15 mouse cellular contexts compared by ENCODE assay signal in the genomic region with DNA sequence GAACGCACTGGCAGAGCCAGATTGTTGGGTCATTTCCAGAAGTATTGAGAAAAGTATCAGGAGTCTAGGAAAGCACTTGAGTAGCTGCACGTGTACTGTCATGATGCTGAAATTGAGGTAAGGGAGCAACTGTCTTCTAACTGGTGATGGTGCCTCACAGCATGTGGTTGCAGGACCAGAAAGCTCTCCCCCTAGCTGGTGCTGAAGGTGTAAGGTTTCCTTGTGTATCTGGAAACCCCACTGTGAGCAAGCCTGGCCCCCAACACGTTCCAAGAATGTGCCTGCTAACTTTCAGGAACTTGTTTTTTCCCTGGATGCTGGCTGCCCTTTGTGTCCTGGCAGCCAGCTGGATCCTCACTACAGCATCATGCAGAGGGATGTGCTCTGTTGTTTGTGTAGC. TPM values are rescaled to one million over a fixed set of nuclear protein-coding genes. Genes with fewer than 3 reads are reported as not detected.
A peak's percentile ranks its signal among the peaks of the same experiment; 100 is the strongest.
DNase-seq lines count a peak whose midpoint lies in the region; ATAC-seq and TF ChIP-seq lines count a peak whose summit lies in the region.
"Had no signal": no experiment of that assay in that cellular context is flagged by ENCODE, and none has a peak within 500 bp of the region (broad histone marks: within the 10 kb centered on the region; RNA-seq: fewer than 3 reads in every experiment).

No protein-coding gene starts in this region.

- H3K4me3 ChIP-seq in ES-Bruce4 (ENCODE audit: low read depth, low read length) = no peak overlapping the region
- H3K4me3 ChIP-seq in embryonic facial prominence, embryonic 11.5 days (ENCODE audit: low read depth, low read length) = no peak overlapping the region
- H3K4me3 ChIP-seq: embryonic facial prominence, embryonic 13.5 days; intestine, embryonic 15.5 days; liver, embryonic 13.5 days; midbrain, embryonic 13.5 days had no signal

- 24% methylated on average over 3 of the region's 3 CpGs for WGBS in embryonic facial prominence, embryonic 11.5 days

- H3K9me3 ChIP-seq in ES-Bruce4 (replicated peaks; ENCODE audit: control insufficient read depth, insufficient read depth, low read length, poor library complexity, severe bottlenecking) = no peaks in the 10 kb centered on the region
- H3K9me3 ChIP-seq in embryonic facial prominence, embryonic 11.5 days (replicated peaks; ENCODE audit: control insufficient read depth, low read length) = no peaks in the 10 kb centered on the region
- H3K9me3 ChIP-seq: embryonic facial prominence, embryonic 13.5 days; intestine, embryonic 15.5 days; liver, embryonic 13.5 days; midbrain, embryonic 13.5 days had no signal

- peak; percentile 65; the same call in 1 of the 2 replicates for TF ChIP-seq EP300 in ES-Bruce4 (IDR thresholded peaks at IDR 0.05; ENCODE audit: insufficient read depth, low read depth, low read length)

- no peak for TF ChIP-seq CTCF in ES-Bruce4 (IDR thresholded peaks at IDR 0.05; ENCODE audit: low read depth, low read length)

- H3K27ac ChIP-seq in ES-Bruce4 (ENCODE audit: insufficient read depth, low read length) = no peak overlapping the region
- no peak overlapping the region for H3K27ac ChIP-seq in embryonic facial prominence, embryonic 11.5 days (replicated peaks; ENCODE audit: low read depth, low read length)
- H3K27ac ChIP-seq: intestine, embryonic 15.5 days; liver, embryonic 13.5 days; midbrain, embryonic 13.5 days had no signal

- DNase-seq in cerebellum, adult 9-10 months = peak; percentile 5
- no peak for DNase-seq in cerebellum, adult 18-20 months
- DNase-seq in layer of hippocampus, adult 9-11 months = peak; percentile 20
- DNase-seq in layer of hippocampus, postnatal 14 days (ENCODE audit: low spot score in 2 of 2) = no peak
- DNase-seq in embryonic facial prominence, embryonic 11.5 days (ENCODE audit: low spot score) = peak; percentile 42
- DNase-seq in adrenal gland, postnatal 14 days = no peak
- DNase-seq in spleen, postnatal 10 days (ENCODE audit: low spot score in 2 of 2) = no peak
- DNase-seq: gastrocnemius, postnatal 10 days; liver, embryonic 13.5 days; thymus, postnatal 36 days had no signal

- no peaks in the 10 kb centered on the region for H3K4me1 ChIP-seq in ES-Bruce4 (ENCODE audit: control insufficient read depth, insufficient read depth, low read length)
- H3K4me1 ChIP-seq in embryonic facial prominence, embryonic 11.5 days (ENCODE audit: control insufficient read depth, insufficient read depth, low read length) = no peaks in the 10 kb centered on the region
- H3K4me1 ChIP-seq: liver, embryonic 13.5 days; midbrain, embryonic 13.5 days had no signal

- no peak for ATAC-seq in embryonic facial prominence, embryonic 11.5 days (replicated peaks; ENCODE audit: insufficient number of reproducible peaks, low FRiP score, low TSS enrichment, low read depth)
- ATAC-seq: intestine, embryonic 15.5 days; midbrain, embryonic 13.5 days had no signal

- no peaks in the 10 kb centered on the region for H3K36me3 ChIP-seq in ES-Bruce4 (ENCODE audit: control insufficient read depth, insufficient read depth, low read length, poor library complexity, severe bottlenecking)
- no peaks in the 10 kb centered on the region for H3K36me3 ChIP-seq in embryonic facial prominence, embryonic 11.5 days (replicated peaks; ENCODE audit: control insufficient read depth, insufficient read depth, low read depth, low read length)
- H3K36me3 ChIP-seq: embryonic facial prominence, embryonic 13.5 days; intestine, embryonic 15.5 days; liver, embryonic 13.5 days; midbrain, embryonic 13.5 days had no signal

- no peak for TF ChIP-seq POLR2A in ES-Bruce4 (IDR thresholded peaks at IDR 0.05; ENCODE audit: insufficient read depth, low read length)

- H3K9ac ChIP-seq in ES-Bruce4 (ENCODE audit: low read depth, poor library complexity, severe bottlenecking) = no peak overlapping the region
- H3K9ac ChIP-seq in embryonic facial prominence, embryonic 11.5 days (replicated peaks; ENCODE audit: low read length) = no peak overlapping the region
- H3K9ac ChIP-seq: embryonic facial prominence, embryonic 13.5 days; intestine, embryonic 15.5 days; liver, embryonic 13.5 days; midbrain, embryonic 13.5 days had no signal

- H3K27me3 ChIP-seq in ES-Bruce4 (ENCODE audit: control insufficient read depth, insufficient read depth, low read length, poor library complexity, severe bottlenecking) = no peaks in the 10 kb centered on the region
- H3K27me3 ChIP-seq in embryonic facial prominence, embryonic 11.5 days (ENCODE audit: control insufficient read depth, insufficient read depth, low read length) = no peaks in the 10 kb centered on the region
- H3K27me3 ChIP-seq: embryonic facial prominence, embryonic 13.5 days; intestine, embryonic 15.5 days; liver, embryonic 13.5 days; midbrain, embryonic 13.5 days had no signal

- no peak overlapping the region for H3K4me2 ChIP-seq in embryonic facial prominence, embryonic 11.5 days (ENCODE audit: low read depth, low read length)
- H3K4me2 ChIP-seq: embryonic facial prominence, embryonic 13.5 days; intestine, embryonic 15.5 days; liver, embryonic 13.5 days; midbrain, embryonic 13.5 days had no signal

RNA-seq across cellular contexts. Expression of gene Itprid1, which starts 44.2 kb away (rescaled TPM):
- 1 to 10 TPM; 1.5 to 1.6 TPM for total RNA-seq in layer of hippocampus, postnatal 14 days (2021)
- polyA plus RNA-seq in ES-Bruce4 (2011; ENCODE audit: insufficient read depth, insufficient read length, low read depth, missing spikeins) = 0.19 TPM in 1 of 2 replicates, not detected in the other
- polyA plus RNA-seq in embryonic facial prominence, embryonic 11.5 days (2014; fragmentation: Nextera tagmentation; extraction: Ambion mirVana) = 0.07 TPM in 1 of 2 replicates, not detected in the other
- 0.11 and 0.26 TPM in 2 replicates for total RNA-seq in adrenal gland, postnatal 14 days (2021)
- total RNA-seq: gastrocnemius, postnatal 10 days had no signal
- polyA plus RNA-seq: heart, embryonic 14.5 days; intestine, embryonic 15.5 days; liver, embryonic 13.5 days; midbrain, embryonic 13.5 days had no signal

Comparison
In these comparisons a context has a peak if more than half of its experiments do, and no peak if none do; other contexts are left out.
1. DNase-seq: peak in cerebellum, adult 9-10 months (single experiment), layer of hippocampus, adult 9-11 months (single experiment) and embryonic facial prominence, embryonic 11.5 days (single experiment); none in cerebellum, adult 18-20 months (0 of 2), layer of hippocampus, postnatal 14 days (0 of 2), adrenal gland, postnatal 14 days (single experiment) and spleen, postnatal 10 days (0 of 2).